Mouse (Mus musculus) forebrain, embryonic 14.5 days (tissue): ENCODE measurements at regions not wholly inside any gene's neighbourhood (a gene's known extent, or its start where the extent isn't known, plus 50 kb on each side); places are given as distances from the start of the nearest gene placed in this dataset.

ENCODE experiments used
- ATAC-seq: fragments of 200-750 bp; cut with Nextera tagmentation; 2 replicates; pipeline ENCODE4 v1.8.0; 2017; ENCODE audit warnings: mild to moderate bottlenecking, moderate library complexity
- DNase-seq: peaks from one replicate; pipeline ENCODE4 v3.0.0-alpha.2; 2015; ENCODE audit warnings: low spot score
- H3K27ac ChIP-seq: fragments of 300-500 bp; sonication (generic); 2 replicates; pipeline ENCODE4 v1.5.1; 2014; ENCODE audit warnings: low read depth, mild to moderate bottlenecking, control low read depth, low read length, moderate library complexity
- H3K27me3 ChIP-seq: fragments of 300-500 bp; sonication (generic); replicated peaks from 2 replicates; pipeline ENCODE4 v1.6.1; 2014; ENCODE audit warnings: low read length, control low read depth, mixed read lengths; ENCODE audit not compliant: control insufficient read depth, insufficient read depth
- H3K36me3 ChIP-seq: fragments of 300-500 bp; sonication (generic); 2 replicates; pipeline ENCODE4 v1.6.1; 2014; ENCODE audit warnings: low read length, control low read depth; ENCODE audit not compliant: control insufficient read depth, insufficient read depth
- H3K4me1 ChIP-seq: fragments of 300-500 bp; sonication (generic); 2 replicates; pipeline ENCODE4 v1.6.1; 2014; ENCODE audit warnings: antibody characterized with exemption, low read length, control low read depth; ENCODE audit not compliant: control insufficient read depth, insufficient read depth
- H3K4me2 ChIP-seq: fragments of 300-500 bp; sonication (generic); 2 replicates; pipeline ENCODE4 v1.6.1; 2014; ENCODE audit warnings: mild to moderate bottlenecking, control low read depth, low read length
- H3K4me3 ChIP-seq: fragments of 300-500 bp; sonication (generic); 2 replicates; pipeline ENCODE4 v1.5.1; 2014; ENCODE audit warnings: low read depth, low read length, control low read depth
- H3K9ac ChIP-seq: fragments of 300-500 bp; sonication (generic); 2 replicates; pipeline ENCODE4 v1.6.1; 2014; ENCODE audit warnings: mild to moderate bottlenecking, low read length, control low read depth, moderate library complexity
- H3K9me3 ChIP-seq: fragments of 300-500 bp; sonication (generic); replicated peaks from 2 replicates; pipeline ENCODE4 v1.6.1; 2016; ENCODE audit warnings: low read length, control low read depth, mixed read lengths; ENCODE audit not compliant: control insufficient read depth
- WGBS: fragments of 180-500 bp; shearing (Covaris S2); extraction: QIAGEN DNeasy Blood & Tissue Kit; methylation state at CpG from one replicate; pipeline ENCODE4 v1.1.7; 2014; 5-methylcytosine and 5-hydroxymethylcytosine counted together

DNA sequence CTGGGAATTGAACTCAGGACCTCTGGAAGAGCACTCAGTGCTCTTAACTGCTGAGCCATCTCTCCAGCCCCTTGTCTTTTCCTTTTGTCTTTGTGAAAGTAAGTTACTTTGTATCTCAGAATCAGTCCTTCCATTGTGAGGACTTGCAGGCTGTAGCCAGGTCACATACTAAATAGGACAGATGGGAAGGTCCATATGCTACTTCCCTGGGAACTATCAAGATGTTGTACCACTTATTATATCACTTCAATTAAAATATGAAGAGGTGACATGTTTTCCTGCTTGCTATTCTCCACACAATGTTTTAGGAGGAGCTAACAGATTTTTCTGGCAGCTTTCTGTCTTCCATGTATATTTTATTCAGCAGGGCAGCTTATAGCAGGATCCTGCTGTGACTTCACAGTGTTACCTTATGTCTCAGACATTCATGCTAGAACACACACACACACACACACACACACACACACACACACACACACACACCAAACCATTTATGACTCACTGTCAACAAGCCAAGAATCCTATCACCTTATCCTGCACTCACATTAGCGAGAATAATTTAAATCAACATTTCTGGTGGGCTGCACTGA, 179.6 kb upstream of the Fermt1 start:
- no peaks in the 10 kb centered on the region for H3K36me3 ChIP-seq
- H3K4me3 ChIP-seq: no peak overlapping the region
- no peak overlapping the region for H3K27ac ChIP-seq
- no peak overlapping the region for H3K9ac ChIP-seq
- 85% methylated on average over 1 of the region's 1 CpGs for WGBS
- no peaks in the 10 kb centered on the region for H3K4me1 ChIP-seq
- no peaks in the 10 kb centered on the region for H3K27me3 ChIP-seq
- ATAC-seq (peak; percentile 60), DNase-seq (peak; percentile 33)
- H3K4me2 ChIP-seq: no peak overlapping the region
- H3K9me3 ChIP-seq: no peaks in the 10 kb centered on the region

DNA sequence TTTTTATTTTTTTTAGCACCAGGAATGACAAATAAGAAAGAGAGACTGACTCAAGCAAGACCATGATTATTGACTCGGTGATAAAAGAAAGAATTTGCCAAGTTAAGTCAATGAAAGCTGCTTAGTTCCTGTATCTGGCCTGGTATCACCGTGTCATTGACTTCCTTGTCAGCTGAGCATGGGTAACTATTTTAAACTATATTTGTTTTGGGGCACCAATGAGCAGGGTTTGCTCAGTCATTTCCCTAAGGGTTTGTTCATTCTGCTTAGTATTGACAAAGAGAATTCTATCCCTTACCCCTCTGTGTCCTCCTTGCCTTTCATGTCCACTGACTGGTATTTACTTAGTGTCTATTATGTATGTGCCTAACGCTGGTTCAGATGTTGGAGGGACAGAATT, 189.2 kb upstream of the Fermt1 start:
- H3K27ac ChIP-seq: no peak overlapping the region
- no peak for DNase-seq
- H3K4me3 ChIP-seq: no peak overlapping the region
- no peaks in the 10 kb centered on the region for H3K27me3 ChIP-seq
- no peaks in the 10 kb centered on the region for H3K4me1 ChIP-seq
- no peak overlapping the region for H3K9ac ChIP-seq
- H3K4me2 ChIP-seq: no peak overlapping the region
- H3K9me3 ChIP-seq: no peaks in the 10 kb centered on the region
- 74% methylated on average over 3 of the region's 3 CpGs for WGBS
- no peak for ATAC-seq
- H3K36me3 ChIP-seq: no peaks in the 10 kb centered on the region

DNA sequence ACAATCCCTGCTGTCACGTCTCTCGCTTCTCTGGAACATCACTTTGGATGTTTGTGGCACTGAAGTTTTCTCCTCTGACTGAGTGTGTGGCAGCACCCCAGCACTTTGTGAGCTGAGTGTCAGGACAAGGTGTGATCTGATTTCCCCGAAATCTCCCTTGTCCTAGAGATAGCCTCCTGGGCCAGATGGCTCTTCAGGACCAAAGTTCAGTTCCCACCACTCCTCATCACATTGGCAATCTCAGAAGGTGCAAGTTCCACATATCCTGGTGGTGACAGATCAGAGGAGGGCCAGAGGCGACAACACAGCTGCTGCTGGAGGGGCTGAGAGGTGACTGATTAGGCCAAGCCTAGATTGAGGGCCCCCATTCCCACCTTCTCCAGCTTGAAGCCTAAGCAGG, 193.2 kb upstream of the Fermt1 start:
- no peak overlapping the region for H3K4me2 ChIP-seq
- no peaks in the 10 kb centered on the region for H3K9me3 ChIP-seq
- no peaks in the 10 kb centered on the region for H3K4me1 ChIP-seq
- H3K9ac ChIP-seq: no peak overlapping the region
- no peaks in the 10 kb centered on the region for H3K27me3 ChIP-seq
- H3K36me3 ChIP-seq: no peaks in the 10 kb centered on the region
- DNase-seq (no peak), ATAC-seq (no peak)
- H3K27ac ChIP-seq: no peak overlapping the region
- 90% methylated on average over 4 of the region's 4 CpGs for WGBS
- no peak overlapping the region for H3K4me3 ChIP-seq

DNA sequence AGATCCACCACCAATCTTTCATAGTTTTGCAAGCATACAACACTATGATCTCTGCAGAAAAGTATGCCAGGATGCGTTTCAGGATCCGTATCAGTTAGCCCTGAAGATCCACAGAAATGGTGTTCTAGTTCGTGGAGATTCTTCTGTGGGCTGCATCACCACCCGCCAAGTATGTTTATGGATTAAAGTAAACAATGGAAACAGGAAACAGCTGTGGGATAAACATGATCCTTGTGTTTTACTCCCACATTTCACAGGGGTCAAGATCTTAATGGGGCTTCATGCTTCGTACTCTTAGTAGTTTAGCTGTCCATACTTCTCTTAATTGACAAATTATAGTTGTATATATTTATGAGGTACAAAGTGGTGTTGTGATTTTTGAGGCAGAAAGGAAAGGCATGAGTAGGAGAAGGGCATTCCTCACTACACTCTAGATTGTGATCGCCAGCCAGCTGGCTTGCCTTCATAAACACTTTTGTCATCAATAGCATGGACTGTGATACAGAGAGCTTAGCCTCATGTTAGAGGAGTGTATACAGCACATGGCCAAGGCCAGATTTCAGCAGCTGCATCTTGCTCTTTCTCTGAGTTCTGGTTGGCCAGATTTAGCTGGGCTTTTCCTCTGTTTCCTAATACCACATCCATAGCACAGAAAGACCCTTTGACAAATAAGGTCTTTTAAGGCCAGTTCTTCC, 195.8 kb upstream of the Fermt1 start:
- WGBS: 91% methylated on average over 6 of the region's 6 CpGs
- H3K9me3 ChIP-seq: no peaks in the 10 kb centered on the region
- no peak overlapping the region for H3K4me3 ChIP-seq
- DNase-seq: no peak
- H3K27me3 ChIP-seq: no peaks in the 10 kb centered on the region
- no peak overlapping the region for H3K9ac ChIP-seq
- no peak overlapping the region for H3K27ac ChIP-seq
- no peaks in the 10 kb centered on the region for H3K36me3 ChIP-seq
- H3K4me2 ChIP-seq: no peak overlapping the region
- no peak for ATAC-seq
- H3K4me1 ChIP-seq: no peaks in the 10 kb centered on the region

DNA sequence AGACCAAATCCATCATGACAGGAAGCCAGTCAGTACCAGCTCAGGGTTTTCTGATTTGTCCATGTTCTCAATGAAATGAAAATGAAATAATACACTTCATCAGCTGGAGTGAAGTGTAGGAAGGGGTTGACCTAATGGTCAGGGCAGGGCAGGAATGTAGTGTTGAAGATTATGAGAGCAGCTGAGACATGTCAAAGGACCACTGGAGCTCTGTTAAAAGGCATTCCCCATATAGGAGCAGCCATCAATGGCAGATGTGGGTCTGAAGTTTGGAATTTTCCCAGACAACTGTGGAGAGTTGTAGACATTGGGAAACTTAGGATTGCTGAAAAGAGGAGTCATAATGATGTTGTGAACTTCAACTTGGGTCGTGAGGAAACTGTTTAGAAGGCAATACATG, 206.8 kb upstream of the Fermt1 start:
- no peak for ATAC-seq
- no peak for DNase-seq
- 82% methylated on average over 1 of the region's 1 CpGs for WGBS
- Histone ChIP-seq H3K9me3 (no peaks in the 10 kb centered on the region), H3K9ac (no peak overlapping the region), H3K27me3 (no peaks in the 10 kb centered on the region), H3K36me3 (no peaks in the 10 kb centered on the region), H3K27ac (no peak overlapping the region), H3K4me1 (no peaks in the 10 kb centered on the region), H3K4me2 (no peak overlapping the region), H3K4me3 (no peak overlapping the region)

DNA sequence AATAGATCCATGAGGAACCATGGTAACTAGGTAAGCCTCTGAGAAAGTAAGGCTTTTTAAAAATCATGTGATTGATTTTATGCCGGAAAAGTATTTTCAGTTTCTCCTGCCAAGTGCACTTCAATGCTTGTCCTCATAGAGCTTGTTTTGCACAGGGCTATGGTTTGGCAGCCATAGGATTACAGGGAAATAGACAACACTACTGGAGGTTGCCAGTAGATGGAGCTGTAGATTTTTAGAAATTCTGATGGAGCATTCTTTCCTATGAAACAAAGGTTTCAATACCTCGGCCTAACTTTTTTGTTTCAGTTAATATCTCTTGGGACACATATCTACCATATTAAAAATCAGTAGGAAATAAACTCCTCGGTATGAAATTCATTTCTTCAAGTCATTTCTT, 210.8 kb upstream of the Fermt1 start:
- no peaks in the 10 kb centered on the region for H3K4me1 ChIP-seq
- H3K36me3 ChIP-seq: no peaks in the 10 kb centered on the region
- no peaks in the 10 kb centered on the region for H3K27me3 ChIP-seq
- no peak overlapping the region for H3K27ac ChIP-seq
- no peak overlapping the region for H3K9ac ChIP-seq
- DNase-seq: peak; percentile 16
- ATAC-seq: no peak
- WGBS: 73% methylated on average over 3 of the region's 3 CpGs
- no peaks in the 10 kb centered on the region for H3K9me3 ChIP-seq
- H3K4me3 ChIP-seq: no peak overlapping the region
- no peak overlapping the region for H3K4me2 ChIP-seq

DNA sequence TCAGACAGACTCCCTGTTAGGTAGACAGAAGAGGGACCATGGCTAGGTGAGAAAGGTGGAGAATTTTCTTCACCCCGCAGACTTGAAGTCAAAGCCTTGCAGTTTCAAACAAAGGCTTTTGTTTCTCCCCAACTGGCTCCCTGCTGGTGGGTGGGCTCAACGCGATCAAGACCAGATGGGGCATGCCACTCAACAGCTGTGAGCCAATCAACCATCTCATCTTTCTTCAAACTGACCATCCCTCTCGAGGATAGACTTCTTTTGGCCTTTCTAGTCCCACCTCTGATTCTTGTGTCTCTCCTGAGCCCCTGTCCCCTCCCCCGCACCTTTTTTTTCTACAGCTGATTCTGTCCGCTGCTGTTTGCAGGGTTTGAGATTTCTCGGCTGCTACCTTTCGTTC, 212.5 kb upstream of the Fermt1 start:
- no peak for ATAC-seq

DNA sequence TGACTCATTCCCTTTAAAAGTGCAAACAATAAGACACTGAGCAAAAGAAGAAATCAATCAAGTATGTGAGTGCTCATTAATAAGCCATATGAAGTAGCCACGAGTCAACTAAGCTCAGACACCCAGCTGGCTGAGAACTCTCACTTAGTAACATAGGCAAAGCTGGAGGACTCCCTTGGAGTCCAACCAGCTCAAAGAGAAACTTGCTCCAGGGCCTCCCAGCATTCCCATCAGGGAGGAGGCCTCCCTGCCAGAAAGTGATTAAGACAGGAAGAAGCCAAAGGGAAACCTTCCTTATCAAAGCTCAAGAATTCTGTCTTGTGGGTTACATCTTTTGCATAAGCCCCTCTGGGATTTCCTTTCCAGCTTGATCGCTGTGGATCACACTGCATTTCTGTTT, 213.7 kb upstream of the Fermt1 start:
- WGBS: 38% methylated on average over 2 of the region's 2 CpGs
- DNase-seq (peak; percentile 2), ATAC-seq (no peak)
- Histone ChIP-seq H3K36me3 (no peaks in the 10 kb centered on the region), H3K9me3 (no peaks in the 10 kb centered on the region), H3K4me3 (no peak overlapping the region), H3K27ac (no peak overlapping the region), H3K27me3 (no peaks in the 10 kb centered on the region), H3K9ac (no peak overlapping the region), H3K4me2 (no peak overlapping the region), H3K4me1 (no peaks in the 10 kb centered on the region)

More for the DNA sequence above, 212.5 kb upstream of the Fermt1 start:
- Histone ChIP-seq H3K27ac (no peak overlapping the region), H3K4me1 (no peaks in the 10 kb centered on the region), H3K4me3 (no peak overlapping the region), H3K27me3 (no peaks in the 10 kb centered on the region), H3K4me2 (no peak overlapping the region), H3K9me3 (no peaks in the 10 kb centered on the region), H3K36me3 (no peaks in the 10 kb centered on the region), H3K9ac (no peak overlapping the region)
- DNase-seq: no peak
- WGBS: 39% methylated on average over 8 of the region's 8 CpGs

DNA sequence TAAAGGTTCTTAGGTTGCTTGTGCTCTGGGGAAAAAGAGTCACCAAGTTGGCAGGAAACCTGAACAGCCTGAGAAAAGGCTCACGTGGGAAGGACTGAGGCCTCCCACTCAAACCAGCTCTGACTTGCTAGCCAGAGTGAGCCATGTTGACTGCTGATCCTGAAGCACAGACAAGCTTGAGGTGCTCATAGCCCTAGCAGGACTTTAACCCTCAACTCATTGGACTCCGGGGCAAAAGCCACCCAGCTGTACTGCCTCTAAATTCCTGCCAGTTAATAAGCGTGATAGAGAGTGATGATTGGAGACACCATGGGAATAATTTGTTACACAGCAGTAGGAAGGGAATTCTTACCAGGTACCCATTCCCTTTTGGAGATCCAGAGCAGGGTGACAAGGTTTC, 230.7 kb upstream of the Fermt1 start:
- H3K36me3 ChIP-seq: no peaks in the 10 kb centered on the region
- no peak for ATAC-seq
- 81% methylated on average over 3 of the region's 3 CpGs for WGBS

More for the DNA sequence above, 230.7 kb upstream of the Fermt1 start:
- no peaks in the 10 kb centered on the region for H3K4me1 ChIP-seq
- no peak overlapping the region for H3K27ac ChIP-seq
- no peaks in the 10 kb centered on the region for H3K9me3 ChIP-seq
- H3K4me3 ChIP-seq: no peak overlapping the region
- H3K27me3 ChIP-seq: no peaks in the 10 kb centered on the region
- no peak overlapping the region for H3K4me2 ChIP-seq
- no peak for DNase-seq
- H3K9ac ChIP-seq: no peak overlapping the region
